Mouse (Mus musculus) CD4-positive naive resting alpha-beta T cell, adult 57 days (primary cell): Measurements from ENCODE around the gene Cdk5r1. TPM values are rescaled to one million over a fixed set of nuclear protein-coding genes. Genes with fewer than 3 reads are reported as not detected.

Experiments
- total RNA-seq: library from RNA; stranded (reverse); gene quantifications from one replicate; pipeline ENCODE4 v1.2.4, GENCODE M21; 2023

The Cdk5r1 gene
- 4.4 TPM for total RNA-seq

GRCm38 (mm10) chr11:80476222-80477189 is at the start of gene Cdk5r1:
Gene Cdk5r1 (plus strand): TSS chr11:80477023.

GRCm38 (mm10) chr11:80428381-80429008 is 48.3 kb upstream of the Cdk5r1 start, which contains the start of gene Psmd11:
Gene Psmd11 (plus strand): TSS chr11:80428615.

Other genes with a start within 250 kb of the Cdk5r1 start
- gene Rhbdl3, start 176.1 kb upstream of the Cdk5r1 start, total RNA-seq, result 0.65 TPM
- gene 5730455P16Rik, start 99.0 kb upstream of the Cdk5r1 start, total RNA-seq, result 12.9 TPM
- gene Zfp207, start 93.7 kb upstream of the Cdk5r1 start, total RNA-seq, result 177 TPM
- gene Psmd11, start 48.4 kb upstream of the Cdk5r1 start, total RNA-seq, result 89.6 TPM